In the genomic region with DNA sequence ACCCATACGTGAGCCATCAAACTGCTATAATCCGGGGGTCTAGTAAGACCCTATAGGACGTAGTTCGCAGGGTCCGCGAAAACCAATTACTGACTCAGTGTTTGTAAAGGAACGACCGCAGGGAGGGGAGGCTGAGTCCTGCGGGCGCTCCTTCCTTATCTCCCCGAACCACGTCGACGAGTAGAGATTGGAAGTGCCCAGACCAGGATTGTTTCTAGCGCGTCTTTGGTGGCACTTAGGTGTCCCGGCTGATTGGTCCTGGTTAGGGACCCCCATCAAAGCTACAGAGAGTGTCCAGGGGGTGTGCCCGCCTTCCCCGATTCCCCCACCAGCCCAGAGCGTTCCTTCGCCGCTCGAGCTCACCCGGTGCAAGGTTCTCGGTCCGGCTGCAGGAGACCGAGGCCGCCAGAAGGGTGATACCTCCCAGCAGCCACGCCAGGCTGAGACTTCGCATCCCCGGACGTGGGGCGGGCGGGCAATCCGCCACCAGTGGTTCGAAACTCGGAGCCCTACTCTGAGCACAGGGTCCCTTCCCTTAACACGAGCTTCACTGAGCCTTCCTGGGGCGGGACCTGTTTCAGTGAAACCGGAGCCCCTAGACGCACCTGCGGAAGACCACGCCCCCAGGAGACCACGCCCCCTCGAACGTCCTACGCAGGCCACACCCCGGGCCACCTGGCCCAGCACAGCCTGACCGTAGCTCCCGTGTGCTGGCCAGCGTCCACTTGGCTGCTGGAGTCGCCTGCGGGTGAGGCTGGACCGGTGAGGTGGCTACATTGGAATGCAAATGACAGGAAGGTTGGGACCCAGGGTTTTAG, we compare ENCODE assay signal across 8 mouse cellular contexts. TPM values are rescaled to one million over a fixed set of nuclear protein-coding genes. Genes with fewer than 3 reads are reported as not detected.
DNase-seq lines count a peak whose midpoint lies in the region; ATAC-seq lines count a peak whose summit lies in the region.

Gene F2rl1 (minus strand): TSS at position 554 of the 818 bp plus-strand sequence.

- H3K9ac ChIP-seq in embryonic facial prominence, embryonic 15.5 days = peak within 1 kb of the TSS; percentile 31
- H3K9ac ChIP-seq in limb, embryonic 12.5 days (replicated peaks) = peak within 1 kb of the TSS; percentile 45; the same call in 1 of the 2 replicates
- peak within 1 kb of the TSS; percentile 43 for H3K9ac ChIP-seq in midbrain, embryonic 11.5 days (ENCODE audit: low read length)

- WGBS in embryonic facial prominence, embryonic 15.5 days = under 1% methylated on average over 54 of the region's 54 CpGs
- under 1% methylated on average over 54 of the region's 54 CpGs for WGBS in hindbrain, embryonic 10.5 days
- WGBS in limb, embryonic 12.5 days = under 1% methylated on average over 54 of the region's 54 CpGs
- under 1% methylated on average over 53 of the region's 54 CpGs for WGBS in midbrain, embryonic 11.5 days

- peak; percentile 84 for ATAC-seq in embryonic facial prominence, embryonic 15.5 days (ENCODE audit: insufficient number of reproducible peaks, low FRiP score, low TSS enrichment, low read depth)
- ATAC-seq in limb, embryonic 12.5 days (ENCODE audit: insufficient number of reproducible peaks, insufficient read depth, low FRiP score, low TSS enrichment, low read depth) = peak; percentile 66
- peak; percentile 63 for ATAC-seq in midbrain, embryonic 11.5 days (ENCODE audit: low FRiP score)

- H3K4me1 ChIP-seq in embryonic facial prominence, embryonic 15.5 days = peaks cover 21% of the 10 kb centered on the region
- peaks cover 23% of the 10 kb centered on the region for H3K4me1 ChIP-seq in hindbrain, embryonic 10.5 days (replicated peaks)
- peaks cover 18% of the 10 kb centered on the region for H3K4me1 ChIP-seq in limb, embryonic 12.5 days (replicated peaks)
- peaks cover 8% of the 10 kb centered on the region; the same call in 1 of the 2 replicates for H3K4me1 ChIP-seq in midbrain, embryonic 11.5 days (ENCODE audit: control insufficient read depth, insufficient read depth, low read length)

- H3K4me2 ChIP-seq in embryonic facial prominence, embryonic 15.5 days (replicated peaks) = peak within 1 kb of the TSS; percentile 93
- peak within 1 kb of the TSS; percentile 84 for H3K4me2 ChIP-seq in limb, embryonic 12.5 days
- H3K4me2 ChIP-seq in midbrain, embryonic 11.5 days = peak within 1 kb of the TSS; percentile 68

- H3K27me3 ChIP-seq in embryonic facial prominence, embryonic 15.5 days = peaks cover 26% of the 10 kb centered on the region
- H3K27me3 ChIP-seq in hindbrain, embryonic 10.5 days (ENCODE audit: insufficient read depth, poor library complexity, severe bottlenecking) = peaks cover 71% of the 10 kb centered on the region
- peaks cover 64% of the 10 kb centered on the region for H3K27me3 ChIP-seq in limb, embryonic 12.5 days
- H3K27me3 ChIP-seq in midbrain, embryonic 11.5 days (ENCODE audit: control insufficient read depth, insufficient read depth, low read length) = peaks cover 31% of the 10 kb centered on the region

- no peak within 1 kb of the TSS for H3K27ac ChIP-seq in embryonic facial prominence, embryonic 15.5 days (replicated peaks)
- H3K27ac ChIP-seq in hindbrain, embryonic 10.5 days = peak within 1 kb of the TSS; percentile 40; the same call in 1 of the 2 replicates
- H3K27ac ChIP-seq in limb, embryonic 12.5 days = no peak within 1 kb of the TSS
- no peak within 1 kb of the TSS for H3K27ac ChIP-seq in midbrain, embryonic 11.5 days (ENCODE audit: low read depth, low read length)

- H3K4me3 ChIP-seq in embryonic facial prominence, embryonic 15.5 days (replicated peaks) = peak within 1 kb of the TSS; percentile 50
- peak within 1 kb of the TSS; percentile 57 for H3K4me3 ChIP-seq in hindbrain, embryonic 10.5 days
- peak within 1 kb of the TSS; percentile 45 for H3K4me3 ChIP-seq in limb, embryonic 12.5 days (replicated peaks)
- H3K4me3 ChIP-seq in midbrain, embryonic 11.5 days (ENCODE audit: low read depth, low read length) = peak within 1 kb of the TSS; percentile 38

- peak; percentile 53 for DNase-seq in 3134 (ENCODE audit: extremely low read depth, insufficient read length, low spot score)
- DNase-seq in T-cell, adult 2 months (ENCODE audit: low spot score) = peak; percentile 49
- peak; percentile 40 for DNase-seq in hindbrain, embryonic 10.5 days (ENCODE audit: low spot score)
- DNase-seq in midbrain, embryonic 11.5 days (ENCODE audit: low spot score, missing footprints) = peak; percentile 96
- peak; percentile 81 for DNase-seq in testis, postnatal 14 days (ENCODE audit: low spot score)
- no peak for DNase-seq in layer of hippocampus, postnatal 36 days

- H3K36me3 ChIP-seq in embryonic facial prominence, embryonic 15.5 days = no peaks in the 10 kb centered on the region
- no peaks in the 10 kb centered on the region for H3K36me3 ChIP-seq in hindbrain, embryonic 10.5 days
- H3K36me3 ChIP-seq in limb, embryonic 12.5 days = no peaks in the 10 kb centered on the region
- H3K36me3 ChIP-seq in midbrain, embryonic 11.5 days (ENCODE audit: control insufficient read depth, insufficient read depth, low read length) = no peaks in the 10 kb centered on the region

- no peaks in the 10 kb centered on the region for H3K9me3 ChIP-seq in embryonic facial prominence, embryonic 15.5 days (replicated peaks)
- H3K9me3 ChIP-seq in hindbrain, embryonic 10.5 days = no peaks in the 10 kb centered on the region
- no peaks in the 10 kb centered on the region for H3K9me3 ChIP-seq in limb, embryonic 12.5 days
- H3K9me3 ChIP-seq in midbrain, embryonic 11.5 days (ENCODE audit: control insufficient read depth, low read length) = no peaks in the 10 kb centered on the region

RNA-seq across cellular contexts. Expression of gene F2rl1, which starts in this region (rescaled TPM):
- 4.5 and 5.1 TPM in 2 replicates for polyA plus RNA-seq in embryonic facial prominence, embryonic 15.5 days (2015; fragmentation: Nextera tagmentation; extraction: Ambion mirVana)
- 0.05 and 0.07 TPM in 2 replicates for polyA plus RNA-seq in hindbrain, embryonic 10.5 days (2016; fragmentation: Nextera tagmentation; extraction: Ambion mirVana)
- 0.08 and 0.11 TPM in 2 replicates for polyA plus RNA-seq in limb, embryonic 12.5 days (2016; fragmentation: Nextera tagmentation; extraction: Ambion mirVana)
- 0.23 and 0.49 TPM in 2 replicates for polyA plus RNA-seq in midbrain, embryonic 11.5 days (2014; fragmentation: Nextera tagmentation; extraction: Ambion mirVana)
- under 1 TPM in 1 of 2 experiments, not detected in 1; 0.30 TPM for total RNA-seq in layer of hippocampus, postnatal 36 days (2021)

Comparison
In these comparisons a context has a peak if more than half of its experiments do, and no peak if none do; other contexts are left out.
1. Peak in DNase-seq, H3K4me3 ChIP-seq and H3K27ac ChIP-seq in hindbrain, embryonic 10.5 days; RNA of the gene not detected or under 1 TPM.
2. Peak in ATAC-seq, H3K4me3 ChIP-seq, H3K9ac ChIP-seq and H3K4me2 ChIP-seq in limb, embryonic 12.5 days; RNA of the gene not detected or under 1 TPM.
3. Peak in DNase-seq, ATAC-seq, H3K4me3 ChIP-seq, H3K9ac ChIP-seq and H3K4me2 ChIP-seq in midbrain, embryonic 11.5 days; RNA of the gene not detected or under 1 TPM.
4. DNase-seq: peak in 3134 (single experiment), T-cell, adult 2 months (single experiment) and testis, postnatal 14 days (single experiment); none in layer of hippocampus, postnatal 36 days (0 of 2).
5. Peak in every context shown above with its lines, with median percentiles within 50 percentile points of each other: ATAC-seq, H3K4me2 ChIP-seq, H3K4me3 ChIP-seq and H3K9ac ChIP-seq.